Mouse (Mus musculus) frontal cortex, adult (tissue): ENCODE results near the gene Inpp4b.
A peak's percentile ranks its signal among the peaks of the same experiment; 100 is the strongest.

Experiments used
- ATAC-seq: cut with Nextera tagmentation; 2 replicates; pipeline ENCODE4 v1.9.2; 2017; ENCODE audit warnings: mild to moderate bottlenecking, moderate library complexity, mixed read lengths; ENCODE audit not compliant: low TSS enrichment

Inpp4b gene

DNA sequence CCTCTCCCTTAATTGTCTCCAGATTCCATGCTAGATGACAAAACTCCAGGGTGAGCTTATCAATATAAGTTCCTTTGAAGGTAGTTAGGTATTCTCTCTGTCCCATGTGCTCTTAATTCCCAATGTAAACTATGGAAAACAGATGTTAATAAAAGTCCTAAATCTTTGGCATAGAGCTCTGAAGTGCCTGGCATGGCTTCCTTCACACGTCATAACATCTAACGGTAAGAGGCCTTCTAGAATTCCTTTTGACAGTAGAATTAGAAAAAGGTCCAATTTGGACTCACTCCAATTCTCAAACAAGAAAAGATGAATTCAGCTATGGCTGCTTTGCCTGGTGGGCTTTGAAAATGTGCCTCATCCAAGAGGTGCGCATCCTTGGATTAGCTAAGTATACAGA is 236.6 kb downstream of the Inpp4b start:
- no peak for ATAC-seq

- no peak for ATAC-seq
These were observed 239.6 kb downstream of the Inpp4b start for GRCm38 (mm10) chr8:81581817-81582437.

DNA sequence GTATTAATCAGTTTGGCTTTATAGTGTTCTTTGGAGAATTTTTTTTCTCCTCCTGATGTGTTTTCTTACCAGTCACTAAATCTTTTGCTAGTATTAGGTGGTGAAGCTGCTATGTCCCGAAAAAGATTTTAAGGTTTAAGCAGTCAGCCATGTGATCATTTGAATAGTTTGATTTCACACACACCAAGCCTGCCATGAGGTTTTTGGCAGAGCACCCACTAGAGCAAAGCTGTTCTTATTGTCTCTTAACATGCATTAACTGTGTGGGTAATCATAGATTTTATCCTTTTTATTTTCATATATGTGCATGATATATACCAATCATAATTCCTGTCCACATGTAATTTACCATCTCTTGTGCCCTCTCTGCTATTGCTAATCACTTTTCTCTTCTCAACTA is 240.6 kb downstream of the Inpp4b start:
- ATAC-seq: no peak

DNA sequence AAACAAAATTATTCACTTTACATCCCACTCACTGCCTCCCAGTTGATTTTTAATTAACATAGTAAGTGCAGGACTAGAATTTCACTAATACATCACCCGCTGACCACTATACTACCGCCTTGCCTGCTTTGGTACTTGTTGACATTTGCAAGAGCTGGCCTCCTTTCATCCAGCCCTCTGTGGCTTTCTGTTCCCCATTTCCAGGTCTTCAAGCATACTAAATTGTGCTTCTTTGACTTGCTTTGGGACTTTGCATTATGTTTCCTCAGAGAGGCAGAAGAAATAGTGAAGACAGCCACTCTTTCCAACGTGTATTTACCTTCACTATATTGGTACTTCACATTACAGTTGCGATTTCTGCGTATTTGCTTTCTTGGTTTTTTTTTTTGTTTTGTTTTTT is 244.4 kb downstream of the Inpp4b start:
- ATAC-seq: no peak

GRCm38 (mm10) chr8:81594134-81594714 is 251.9 kb downstream of the Inpp4b start:
- no peak for ATAC-seq

DNA sequence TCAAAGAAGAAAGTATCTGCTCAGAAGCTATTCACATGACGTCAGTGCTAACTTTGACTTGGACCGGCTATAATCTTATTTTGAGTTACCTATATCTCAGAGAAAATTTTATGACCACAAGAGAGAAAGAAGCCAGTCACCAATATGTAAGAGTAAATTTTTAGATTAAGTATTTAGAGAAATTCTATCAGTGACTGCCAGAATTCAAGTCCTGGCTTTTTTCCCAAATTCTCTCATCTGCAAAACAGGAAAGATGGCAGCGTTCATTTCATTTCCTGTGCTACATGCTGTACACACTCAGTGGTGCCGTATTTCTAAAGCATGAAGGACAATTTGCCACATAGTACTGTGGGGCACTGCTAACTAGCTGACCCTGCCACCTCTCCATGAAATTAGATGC is 256.9 kb downstream of the Inpp4b start:
- no peak for ATAC-seq

- ATAC-seq: no peak
These were observed 258.8 kb downstream of the Inpp4b start for GRCm38 (mm10) chr8:81601136-81601535.

DNA sequence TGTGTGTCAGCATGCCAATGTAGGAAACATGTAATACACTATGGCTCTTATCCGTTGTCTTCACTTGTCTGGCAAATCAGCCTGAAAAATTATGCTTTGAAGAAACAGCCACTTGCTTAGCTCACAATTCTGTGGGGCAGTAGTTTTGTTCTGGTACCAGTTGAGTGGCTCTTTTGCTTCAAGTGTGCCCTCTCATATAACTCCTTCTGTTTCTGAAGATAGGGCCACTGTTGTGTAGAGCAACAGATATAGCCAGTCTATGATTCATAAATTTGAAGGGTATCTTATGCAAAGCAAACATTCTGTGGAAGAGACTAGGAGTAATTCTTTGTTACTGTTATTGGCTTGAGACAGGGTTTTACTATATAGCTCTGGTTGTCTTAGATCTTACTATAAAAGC is 265.7 kb downstream of the Inpp4b start:
- ATAC-seq: no peak

DNA sequence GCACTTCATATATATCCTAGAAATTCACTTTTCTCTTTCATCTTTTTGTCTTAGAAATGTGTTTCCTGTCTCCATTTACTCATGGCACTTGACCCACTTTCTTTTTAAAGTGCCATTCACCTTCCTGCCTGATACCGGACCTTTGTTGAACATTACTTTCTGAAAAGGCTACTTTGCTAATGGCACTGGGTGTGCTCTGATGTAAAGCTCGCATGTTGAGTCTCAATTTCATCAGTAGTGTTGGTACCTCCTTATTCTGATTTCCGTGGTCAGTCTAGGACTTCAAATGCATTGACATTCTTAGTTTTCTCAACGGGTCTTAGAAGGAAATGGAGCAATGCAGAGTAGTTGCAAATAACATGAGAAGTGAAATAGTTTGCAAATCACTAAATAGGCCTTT is 266.7 kb downstream of the Inpp4b start:
- ATAC-seq: no peak

- peak; percentile 85 for ATAC-seq
These were observed 270.3 kb downstream of the Inpp4b start for GRCm38 (mm10) chr8:81612611-81613010.

- ATAC-seq: no peak
These were observed 271.8 kb downstream of the Inpp4b start for GRCm38 (mm10) chr8:81614135-81614534.

GRCm38 (mm10) chr8:81614605-81615004 is 272.2 kb downstream of the Inpp4b start:
- ATAC-seq: no peak

DNA sequence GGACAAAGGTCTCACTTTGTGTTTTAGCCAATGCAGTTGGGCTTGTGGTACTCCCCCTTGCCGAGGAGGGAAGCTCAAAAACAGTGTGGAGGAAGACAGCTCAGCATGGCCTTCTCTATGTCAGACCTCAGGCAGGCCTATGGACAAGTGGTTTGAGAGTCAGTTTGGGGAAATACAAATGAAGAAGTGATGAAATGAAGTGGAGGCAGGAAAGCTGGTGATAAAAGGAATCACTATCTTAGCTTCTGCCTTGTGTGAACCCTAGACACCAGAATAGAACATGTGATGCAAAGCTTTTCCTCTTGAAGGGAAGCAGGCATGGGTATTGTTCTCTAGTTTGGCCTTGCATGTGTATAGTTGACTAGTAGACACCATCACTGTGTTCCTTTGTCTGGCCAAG is 273.2 kb downstream of the Inpp4b start:
- no peak for ATAC-seq

DNA sequence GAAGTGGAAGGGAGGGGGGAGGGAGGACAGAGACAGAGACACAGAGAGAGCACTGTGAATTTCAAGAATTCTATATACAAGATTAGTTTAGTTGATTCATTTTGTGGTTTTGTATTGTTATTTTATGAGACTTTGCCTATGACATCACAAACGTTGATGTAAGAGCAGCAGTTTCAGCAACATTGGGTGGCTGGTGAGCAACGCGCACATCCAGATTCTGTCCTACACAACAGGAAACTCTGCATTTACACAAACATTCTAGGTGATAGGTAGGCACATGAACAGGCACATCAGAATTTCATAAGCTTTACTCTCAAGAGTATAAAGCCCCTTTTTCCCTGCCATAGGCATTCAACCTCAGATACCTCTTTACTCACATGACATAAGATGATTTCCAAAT is 276.6 kb downstream of the Inpp4b start:
- ATAC-seq: no peak

- ATAC-seq: no peak
These were observed 292.7 kb downstream of the Inpp4b start for GRCm38 (mm10) chr8:81635015-81635414.

- ATAC-seq: no peak
These were observed 293.7 kb downstream of the Inpp4b start for GRCm38 (mm10) chr8:81635912-81636583.

GRCm38 (mm10) chr8:81638478-81638877 is 296.1 kb downstream of the Inpp4b start:
- no peak for ATAC-seq

DNA sequence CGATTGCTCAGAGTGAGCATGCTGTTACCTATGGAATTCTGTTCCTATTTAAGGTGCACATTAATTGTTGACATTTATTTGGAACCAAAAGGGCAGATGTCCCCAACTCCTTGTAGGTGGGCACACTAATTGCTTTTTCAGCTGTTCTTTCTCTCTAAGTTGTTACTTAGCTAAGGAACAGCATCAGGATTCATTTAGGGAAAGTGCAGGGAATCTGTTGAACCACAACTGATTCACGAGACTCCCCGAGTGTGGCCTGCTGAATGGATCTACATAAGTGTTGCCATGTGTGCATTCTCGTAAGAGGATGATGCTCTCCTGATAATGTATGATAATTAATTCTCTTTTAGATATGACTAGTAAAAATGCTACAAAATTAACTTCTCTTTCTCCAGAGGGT is 297.5 kb downstream of the Inpp4b start:
- ATAC-seq: no peak

DNA sequence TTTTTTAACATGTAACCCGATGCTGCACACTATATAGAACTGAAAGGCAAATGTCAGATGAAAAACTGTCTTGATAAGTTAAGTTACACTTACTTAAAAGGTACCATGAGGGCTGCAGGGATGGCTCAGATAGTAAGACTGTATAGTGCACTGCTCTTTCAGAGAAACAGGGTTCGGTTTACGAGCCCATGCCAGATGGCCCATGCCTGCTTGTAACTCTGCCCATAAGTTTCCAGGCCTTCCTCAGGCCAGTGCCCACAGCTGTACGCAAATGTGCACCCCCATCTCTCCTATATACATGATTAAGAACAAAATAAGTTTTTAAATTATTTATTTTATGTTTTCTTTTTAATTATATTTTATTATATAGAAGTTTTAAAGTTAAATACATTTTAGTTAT is 300.7 kb downstream of the Inpp4b start:
- ATAC-seq: no peak

- ATAC-seq: no peak
These were observed 349.8 kb downstream of the Inpp4b start for GRCm38 (mm10) chr8:81692167-81692566.

DNA sequence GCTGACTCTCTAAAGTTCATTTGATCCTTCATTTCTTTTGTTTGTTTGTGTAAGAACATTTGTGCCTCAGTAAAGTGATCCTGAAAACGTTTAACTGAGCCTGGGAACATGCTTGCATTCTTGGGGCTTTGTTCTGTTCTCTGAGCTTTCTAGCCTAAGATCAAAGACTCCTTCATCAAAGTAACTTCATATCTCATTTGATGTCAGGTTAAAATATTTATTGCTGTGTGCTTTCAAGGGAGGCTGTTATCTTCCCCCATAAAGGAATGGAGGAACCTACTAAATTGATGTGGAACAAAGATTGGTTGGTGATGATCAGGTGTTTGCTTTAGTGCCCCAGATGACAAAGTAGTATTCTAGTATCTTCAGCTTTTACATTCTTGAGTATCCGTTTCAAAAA is 352.5 kb downstream of the Inpp4b start:
- ATAC-seq: no peak

DNA sequence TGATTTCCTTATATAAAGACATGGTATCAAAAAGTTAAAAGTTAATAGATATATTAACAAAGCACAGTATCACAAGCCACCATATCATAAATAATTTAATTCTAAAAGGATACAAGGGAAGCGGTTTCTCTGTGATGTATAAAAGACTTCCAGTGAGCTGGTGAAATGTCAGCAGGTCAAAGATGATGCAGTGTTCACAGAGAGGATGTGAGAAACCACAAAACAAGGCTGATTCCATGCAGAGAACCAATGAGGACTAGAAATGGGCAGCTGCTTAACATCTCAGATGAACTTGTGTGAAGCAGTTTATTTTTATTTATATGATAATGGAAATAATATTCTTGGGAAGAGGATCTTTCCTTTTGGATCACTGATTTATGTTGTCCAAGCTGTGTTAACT is 359.7 kb downstream of the Inpp4b start:
- ATAC-seq: no peak

- no peak for ATAC-seq
These were observed 361.4 kb downstream of the Inpp4b start for GRCm38 (mm10) chr8:81703571-81704365.
